8 mouse cellular contexts compared by ENCODE assay signal in the genomic region with DNA sequence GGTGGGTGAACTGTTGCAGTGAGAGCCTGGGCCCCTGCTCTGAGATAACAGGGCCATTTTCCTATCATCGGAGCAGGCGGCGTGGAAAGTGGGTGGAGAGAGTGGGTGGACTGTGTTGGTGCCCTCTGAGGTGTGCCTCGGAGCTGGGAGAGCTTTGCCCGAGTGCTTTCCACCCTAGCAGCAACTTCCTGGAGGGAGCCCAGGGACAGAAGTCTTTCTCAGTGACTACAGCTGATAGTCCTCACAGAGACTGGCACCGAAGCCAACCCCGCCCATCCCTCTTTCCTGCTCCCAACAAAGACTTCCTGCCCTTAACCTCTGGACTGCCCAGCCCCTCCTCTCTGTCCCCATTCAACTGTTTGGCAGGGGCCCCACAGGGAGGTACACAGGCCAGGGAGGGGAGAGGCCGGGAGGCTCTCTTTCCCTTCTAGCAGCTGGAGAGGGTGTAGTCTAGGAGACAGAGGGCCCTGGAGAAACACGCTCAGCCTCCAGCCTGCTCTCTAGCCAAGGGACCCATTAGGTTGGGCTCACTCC. TPM values are rescaled to one million over a fixed set of nuclear protein-coding genes. Genes with fewer than 3 reads are reported as not detected.
A peak's percentile ranks its signal among the peaks of the same experiment; 100 is the strongest.
DNase-seq lines count a peak whose midpoint lies in the region; ATAC-seq and TF ChIP-seq lines count a peak whose summit lies in the region.

No protein-coding gene starts in this region.

- H3K4me3 ChIP-seq in forebrain, embryonic 14.5 days (ENCODE audit: low read depth, low read length), result no peak overlapping the region
- 0 out of 2 replicates have a peak overlapping the region, but pooled peaks have one; percentile 13 for H3K4me3 ChIP-seq in lung, embryonic 14.5 days (ENCODE audit: low read depth, low read length)

- peak; percentile 75 for DNase-seq in 3134 (ENCODE audit: extremely low read depth, insufficient read length, low spot score)
- DNase-seq in adrenal gland, postnatal 25 days, result peak; percentile 84
- DNase-seq in forebrain, embryonic 14.5 days (ENCODE audit: low spot score), result peak; percentile 65
- DNase-seq in heart, postnatal 25 days (ENCODE audit: low spot score), result peak; percentile 95
- DNase-seq in large intestine, adult 2 months (ENCODE audit: low read depth, low spot score), result peak; percentile 94
- DNase-seq in lung, embryonic 14.5 days, result peak; percentile 87
- DNase-seq in ovary, postnatal 14 days (ENCODE audit: low spot score), result peak; percentile 67
- peak; percentile 38 for DNase-seq in thymus, postnatal 4 days

- H3K27me3 ChIP-seq in forebrain, embryonic 14.5 days (replicated peaks; ENCODE audit: control insufficient read depth, insufficient read depth, low read length), result no peaks in the 10 kb centered on the region
- H3K27me3 ChIP-seq in lung, embryonic 14.5 days (ENCODE audit: insufficient read depth, low read length), result no peaks in the 10 kb centered on the region

- peak; percentile 49 for ATAC-seq in forebrain, embryonic 14.5 days
- peak; percentile 94 for ATAC-seq in lung, embryonic 14.5 days (ENCODE audit: insufficient read depth)

- no peak for TF ChIP-seq CTCF in lung, embryonic 14.5 days (IDR thresholded peaks at IDR 0.05; ENCODE audit: low read depth)

- H3K27ac ChIP-seq in forebrain, embryonic 14.5 days (ENCODE audit: low read depth, low read length), result peak overlapping the region; percentile 68
- H3K27ac ChIP-seq in lung, embryonic 14.5 days (ENCODE audit: low read depth), result peak overlapping the region; percentile 67

- no peak overlapping the region for H3K4me2 ChIP-seq in forebrain, embryonic 14.5 days (ENCODE audit: low read length)
- peak overlapping the region; percentile 10 for H3K4me2 ChIP-seq in lung, embryonic 14.5 days

- peaks cover 29% of the 10 kb centered on the region for H3K4me1 ChIP-seq in forebrain, embryonic 14.5 days (ENCODE audit: control insufficient read depth, insufficient read depth, low read length)
- peaks cover 20% of the 10 kb centered on the region for H3K4me1 ChIP-seq in lung, embryonic 14.5 days (ENCODE audit: insufficient read depth)

- WGBS in forebrain, embryonic 14.5 days, result 7% methylated on average over 9 of the region's 9 CpGs
- 6% methylated on average over 9 of the region's 9 CpGs for WGBS in large intestine, adult 2 months
- 9% methylated on average over 8 of the region's 9 CpGs for WGBS in lung, embryonic 14.5 days

- intact Hi-C loops in heart, postnatal 25 days (cut with DNase I), result loop anchor here (1.0 kb wide), 1 partner anchor 30 kb away; no protein-coding TSS in a partner anchor

- no peaks in the 10 kb centered on the region for H3K9me3 ChIP-seq in forebrain, embryonic 14.5 days (replicated peaks; ENCODE audit: control insufficient read depth, low read length)
- H3K9me3 ChIP-seq in lung, embryonic 14.5 days (ENCODE audit: low read depth, low read length), result no peaks in the 10 kb centered on the region

- H3K36me3 ChIP-seq in forebrain, embryonic 14.5 days (ENCODE audit: control insufficient read depth, insufficient read depth, low read length), result peaks cover 6% of the 10 kb centered on the region
- H3K36me3 ChIP-seq in lung, embryonic 14.5 days (ENCODE audit: insufficient read depth), result 0 out of 2 replicates have a peak, but pooled peaks cover 4% of the 10 kb centered on the region

- no peak overlapping the region for H3K9ac ChIP-seq in forebrain, embryonic 14.5 days (ENCODE audit: low read length)
- peak overlapping the region; percentile 19 for H3K9ac ChIP-seq in lung, embryonic 14.5 days

RNA-seq across cellular contexts. Expression of gene Tmem94, which starts 13.9 kb away (rescaled TPM):
- 80.9 and 114 TPM in 2 replicates for total RNA-seq in adrenal gland, postnatal 25 days (2021)
- 12.4 and 19.6 TPM in 2 replicates for polyA plus RNA-seq in forebrain, embryonic 14.5 days (2014; fragmentation: Nextera tagmentation; extraction: Ambion mirVana)
- total RNA-seq in heart, postnatal 25 days (2021), result 100 to 1,000 TPM; 102 to 110 TPM
- polyA plus RNA-seq in large intestine, adult 2 months (2012; rRNA removed), result 57.9 and 85.8 TPM in 2 replicates
- polyA plus RNA-seq in lung, embryonic 14.5 days (2014; fragmentation: Nextera tagmentation; extraction: Ambion mirVana), result 18.5 and 20.9 TPM in 2 replicates

RNA-seq across cellular contexts. Expression of gene Caskin2, which starts 34.3 kb away (rescaled TPM):
- total RNA-seq in adrenal gland, postnatal 25 days (2021), result 56.2 and 73.4 TPM in 2 replicates
- 8.0 and 8.9 TPM in 2 replicates for polyA plus RNA-seq in forebrain, embryonic 14.5 days (2014; fragmentation: Nextera tagmentation; extraction: Ambion mirVana)
- total RNA-seq in heart, postnatal 25 days (2021), result 10 to 100 TPM; 41.8 to 52.2 TPM
- 31.3 and 42.0 TPM in 2 replicates for polyA plus RNA-seq in large intestine, adult 2 months (2012; rRNA removed)
- polyA plus RNA-seq in lung, embryonic 14.5 days (2014; fragmentation: Nextera tagmentation; extraction: Ambion mirVana), result 21.0 and 23.0 TPM in 2 replicates

RNA-seq across cellular contexts. Expression of gene Tsen54, which starts 35.4 kb away (rescaled TPM):
- 20.7 and 27.4 TPM in 2 replicates for total RNA-seq in adrenal gland, postnatal 25 days (2021)
- 15.2 and 19.1 TPM in 2 replicates for polyA plus RNA-seq in forebrain, embryonic 14.5 days (2014; fragmentation: Nextera tagmentation; extraction: Ambion mirVana)
- total RNA-seq in heart, postnatal 25 days (2021), result 1 to 10 TPM; 9.1 to 9.2 TPM
- polyA plus RNA-seq in large intestine, adult 2 months (2012; rRNA removed), result 31.4 and 31.5 TPM in 2 replicates
- 31.5 and 35.0 TPM in 2 replicates for polyA plus RNA-seq in lung, embryonic 14.5 days (2014; fragmentation: Nextera tagmentation; extraction: Ambion mirVana)

RNA-seq across cellular contexts. Expression of gene Llgl2, which starts 44.7 kb away (rescaled TPM):
- total RNA-seq in adrenal gland, postnatal 25 days (2021), result 8.4 and 11.8 TPM in 2 replicates
- 0.70 and 1.3 TPM in 2 replicates for polyA plus RNA-seq in forebrain, embryonic 14.5 days (2014; fragmentation: Nextera tagmentation; extraction: Ambion mirVana)
- 10 to 100 TPM; 15.1 to 21.5 TPM for total RNA-seq in heart, postnatal 25 days (2021)
- polyA plus RNA-seq in large intestine, adult 2 months (2012; rRNA removed), result 191 and 194 TPM in 2 replicates
- 28.8 and 31.9 TPM in 2 replicates for polyA plus RNA-seq in lung, embryonic 14.5 days (2014; fragmentation: Nextera tagmentation; extraction: Ambion mirVana)

Comparison
In these comparisons a context has a peak if more than half of its experiments do, and no peak if none do; other contexts are left out.
1. DNase-seq: peak in every context shown above with its lines; median percentile 95 in heart, postnatal 25 days; 94 in large intestine, adult 2 months; 87 in lung, embryonic 14.5 days; 84 in adrenal gland, postnatal 25 days; 75 in 3134; 67 in ovary, postnatal 14 days; 65 in forebrain, embryonic 14.5 days; 38 in thymus, postnatal 4 days.